Mouse (Mus musculus): ENCODE measurements at regions not wholly inside any gene's neighbourhood (a gene's known extent, or its start where the extent isn't known, plus 50 kb on each side); places are given as distances from the start of the nearest gene placed in this dataset.

- no peak for DNase-seq (ENCODE audit: low read depth, low spot score)
These were observed 75.9 kb upstream of the Med14 start for GRCm38 (mm10) chrX:12837821-12838220.

GRCm38 (mm10) chrX:12834681-12835080, 72.8 kb upstream of the Med14 start:
- DNase-seq (ENCODE audit: low read depth, low spot score) = no peak

GRCm38 (mm10) chrX:12832709-12833108, 70.8 kb upstream of the Med14 start:
- DNase-seq (ENCODE audit: low read depth, low spot score) = no peak

- no peak for DNase-seq (ENCODE audit: low read depth, low spot score)
These were observed 67.3 kb upstream of the Med14 start for GRCm38 (mm10) chrX:12829165-12829564.

GRCm38 (mm10) chrX:12827299-12827872, 65.5 kb upstream of the Med14 start:
- no peak for DNase-seq (ENCODE audit: low read depth, low spot score)

- DNase-seq (ENCODE audit: low read depth, low spot score) = no peak
These were observed 64.8 kb upstream of the Med14 start for GRCm38 (mm10) chrX:12826646-12827045.

GRCm38 (mm10) chrX:12825262-12825661, 63.4 kb upstream of the Med14 start:
- no peak for DNase-seq (ENCODE audit: low read depth, low spot score)

GRCm38 (mm10) chrX:12824497-12824896, 62.6 kb upstream of the Med14 start:
- no peak for DNase-seq (ENCODE audit: low read depth, low spot score)

- no peak for DNase-seq (ENCODE audit: low read depth, low spot score)
These were observed 60.9 kb upstream of the Med14 start for GRCm38 (mm10) chrX:12822777-12823176.

GRCm38 (mm10) chrX:12813083-12813660, 51.3 kb upstream of the Med14 start:
- DNase-seq (ENCODE audit: low read depth, low spot score) = no peak
